Mouse (Mus musculus) hindbrain, embryonic 13.5 days (tissue): ENCODE data around the gene Pax9. TPM values are rescaled to one million over a fixed set of nuclear protein-coding genes. Genes with fewer than 3 reads are reported as not detected.

Experiments used
- ATAC-seq: fragments of 200-750 bp; cut with Nextera tagmentation; 2 replicates; pipeline ENCODE4 v1.8.0; 2017; ENCODE audit warnings: moderate TSS enrichment; ENCODE audit not compliant: low FRiP score
- H3K27ac ChIP-seq: fragments of 300-500 bp; sonication (generic); 2 replicates; pipeline ENCODE4 v1.5.1; 2015; ENCODE audit warnings: inconsistent platforms, mild to moderate bottlenecking, moderate library complexity
- H3K27me3 ChIP-seq: fragments of 300-500 bp; sonication (generic); 2 replicates; pipeline ENCODE4 v1.6.1; 2015; ENCODE audit warnings: mild to moderate bottlenecking, inconsistent platforms
- H3K36me3 ChIP-seq: fragments of 300-500 bp; sonication (generic); 2 replicates; pipeline ENCODE4 v1.6.1; 2015; ENCODE audit warnings: mild to moderate bottlenecking, inconsistent platforms
- H3K4me1 ChIP-seq: fragments of 300-500 bp; sonication (generic); replicated peaks from 2 replicates; pipeline ENCODE4 v1.6.1; 2015; ENCODE audit warnings: inconsistent platforms
- H3K4me2 ChIP-seq: fragments of 300-500 bp; sonication (generic); 2 replicates; pipeline ENCODE4 v1.6.1; 2015; ENCODE audit warnings: inconsistent platforms, mild to moderate bottlenecking, moderate library complexity
- H3K4me3 ChIP-seq: fragments of 300-500 bp; sonication (generic); 2 replicates; pipeline ENCODE4 v1.5.1; 2015; ENCODE audit warnings: mild to moderate bottlenecking, inconsistent platforms
- H3K9ac ChIP-seq: fragments of 300-500 bp; sonication (generic); 2 replicates; pipeline ENCODE4 v1.6.1; 2015; ENCODE audit warnings: mild to moderate bottlenecking, inconsistent platforms
- H3K9me3 ChIP-seq: fragments of 300-500 bp; sonication (generic); 2 replicates; pipeline ENCODE4 v1.6.1; 2016; ENCODE audit warnings: inconsistent platforms
- WGBS: fragments of 180-500 bp; shearing (Covaris S2); methylation state at CpG from one replicate; pipeline ENCODE4 v1.1.7; 2015; 5-methylcytosine and 5-hydroxymethylcytosine counted together
- polyA plus RNA-seq: library from polyadenylated mRNA; unstranded; fragments of >200 nt; fragmentation: Nextera tagmentation; extraction: Ambion mirVana; gene quantifications from 2 replicates; pipeline ENCODE4 v1.2.1, GENCODE M21; 2015

The Pax9 gene
- polyA plus RNA-seq, 1 experiment from 2014 or later: 0.05 TPM

DNA sequence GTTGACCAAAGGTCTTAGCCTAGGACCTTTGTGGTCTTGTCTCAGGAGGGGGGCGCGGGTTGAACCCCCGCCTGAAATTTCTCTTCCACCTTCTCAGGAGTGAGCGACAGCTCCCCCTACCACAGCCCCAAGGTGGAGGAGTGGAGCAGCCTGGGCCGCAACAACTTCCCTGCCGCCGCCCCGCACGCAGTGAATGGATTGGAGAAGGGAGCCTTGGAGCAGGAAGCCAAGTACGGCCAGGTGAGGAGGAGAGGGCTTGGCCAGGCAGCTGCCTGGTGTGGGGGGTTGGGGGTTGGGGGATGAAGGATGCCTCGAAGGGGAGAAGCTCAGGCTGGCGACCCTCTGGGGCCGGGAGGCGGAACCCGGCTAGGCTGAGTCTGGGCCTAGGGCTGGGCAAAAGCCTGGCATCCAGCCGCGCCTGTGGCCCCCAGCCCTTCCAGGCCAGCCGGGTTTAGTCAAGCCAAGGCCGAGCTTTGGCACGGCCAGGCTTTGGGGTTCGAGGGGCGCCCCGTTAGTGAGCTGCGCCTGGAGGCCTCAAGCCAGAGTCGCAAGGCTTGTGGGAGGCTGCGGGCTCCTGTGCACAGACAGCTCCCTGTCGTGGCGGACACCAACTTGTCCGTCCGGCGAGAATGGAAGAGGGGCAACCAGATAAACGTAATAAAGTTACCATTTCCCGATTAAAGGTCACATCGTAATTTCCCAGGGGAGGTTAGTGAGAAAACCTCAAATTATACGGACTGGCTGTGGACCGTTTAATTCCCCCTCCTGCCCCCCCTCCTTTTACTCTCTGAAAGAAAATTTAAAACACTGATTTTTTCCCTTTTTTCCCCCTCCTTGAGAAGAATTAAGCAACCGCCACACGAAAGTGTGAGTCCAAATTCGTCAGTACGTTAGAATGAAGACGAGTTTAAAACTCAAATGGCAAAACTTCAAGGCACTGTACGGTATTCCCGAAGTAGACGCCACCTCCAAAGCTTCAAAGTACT, 8.6 kb downstream of the Pax9 start:
- Histone ChIP-seq H3K4me1 (peaks cover 21% of the 10 kb centered on the region), H3K9ac (no peak overlapping the region), H3K27ac (no peak overlapping the region), H3K9me3 (no peaks in the 10 kb centered on the region), H3K36me3 (no peaks in the 10 kb centered on the region), H3K4me3 (no peak overlapping the region), H3K27me3 (peaks cover 91% of the 10 kb centered on the region), H3K4me2 (no peak overlapping the region)
- ATAC-seq: 0 out of 2 replicates have a peak, but pooled peaks have one; percentile 15
- 2% methylated on average over 44 of the region's 44 CpGs for WGBS

DNA sequence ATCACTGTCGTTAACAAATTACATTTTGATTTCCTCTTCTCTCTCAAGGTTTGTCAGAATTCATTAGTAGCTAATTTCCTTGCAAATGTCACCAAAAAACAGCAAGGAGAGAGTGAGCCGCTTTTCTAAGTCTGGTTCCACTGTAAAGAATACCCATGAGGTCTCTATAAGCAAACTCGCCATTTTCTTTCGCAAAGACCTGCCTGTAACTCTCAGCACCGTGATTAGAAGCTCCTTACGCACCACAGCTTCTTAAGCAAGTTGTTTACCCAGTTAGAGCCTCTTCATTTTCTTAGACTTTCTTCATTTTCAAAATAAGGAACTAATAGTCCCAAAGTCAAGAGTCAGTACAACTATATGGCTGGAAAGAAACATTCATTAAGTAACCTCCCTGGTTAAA, 9.4 kb downstream of the Pax9 start:
- H3K9me3 ChIP-seq: no peaks in the 10 kb centered on the region
- no peak overlapping the region for H3K27ac ChIP-seq
- 7% methylated on average over 6 of the region's 6 CpGs for WGBS
- H3K4me3 ChIP-seq: no peak overlapping the region
- ATAC-seq: no peak
- H3K4me1 ChIP-seq: peaks cover 13% of the 10 kb centered on the region
- H3K36me3 ChIP-seq: no peaks in the 10 kb centered on the region
- no peak overlapping the region for H3K4me2 ChIP-seq
- peaks cover 90% of the 10 kb centered on the region for H3K27me3 ChIP-seq
- no peak overlapping the region for H3K9ac ChIP-seq

DNA sequence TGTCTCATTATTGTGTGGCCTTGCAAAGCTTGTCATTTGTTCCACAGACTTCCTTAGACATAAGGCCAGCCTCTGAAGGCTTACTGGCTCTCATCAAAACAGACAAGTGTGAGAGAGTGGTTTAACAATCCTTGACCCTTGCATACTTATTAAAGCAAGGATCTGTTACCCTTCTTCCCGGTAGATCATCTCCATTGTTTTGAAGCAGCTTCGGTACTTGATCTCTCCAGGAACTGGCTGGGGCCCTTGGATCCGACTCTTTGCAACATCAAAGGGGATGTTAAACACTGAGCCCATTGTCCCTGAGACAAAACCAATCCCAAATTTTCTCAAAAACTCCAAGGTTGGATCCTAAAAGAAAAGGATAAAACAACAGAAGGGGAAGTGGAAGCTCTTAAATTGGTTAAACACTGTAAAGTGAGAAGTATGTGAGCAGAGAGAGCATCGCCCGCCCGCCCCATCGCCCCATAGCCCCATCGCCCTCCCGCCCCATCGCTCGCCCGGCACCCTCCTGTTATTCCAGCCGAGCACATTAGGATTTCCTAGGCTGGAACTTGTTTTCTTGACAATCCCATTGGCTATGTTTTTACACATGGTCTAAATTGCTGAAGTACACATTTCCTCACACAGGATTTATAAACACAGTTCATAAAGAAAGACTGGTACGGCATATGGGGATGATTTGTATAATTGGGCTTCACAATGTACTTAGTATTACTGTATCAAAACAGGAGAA, 26.6 kb downstream of the Pax9 start:
- Histone ChIP-seq H3K9ac (no peak overlapping the region), H3K4me3 (no peak overlapping the region), H3K27ac (no peak overlapping the region), H3K4me2 (no peak overlapping the region), H3K4me1 (no peaks in the 10 kb centered on the region), H3K36me3 (no peaks in the 10 kb centered on the region), H3K9me3 (no peaks in the 10 kb centered on the region), H3K27me3 (peaks cover 45% of the 10 kb centered on the region)
- no peak for ATAC-seq
- 6% methylated on average over 14 of the region's 14 CpGs for WGBS

DNA sequence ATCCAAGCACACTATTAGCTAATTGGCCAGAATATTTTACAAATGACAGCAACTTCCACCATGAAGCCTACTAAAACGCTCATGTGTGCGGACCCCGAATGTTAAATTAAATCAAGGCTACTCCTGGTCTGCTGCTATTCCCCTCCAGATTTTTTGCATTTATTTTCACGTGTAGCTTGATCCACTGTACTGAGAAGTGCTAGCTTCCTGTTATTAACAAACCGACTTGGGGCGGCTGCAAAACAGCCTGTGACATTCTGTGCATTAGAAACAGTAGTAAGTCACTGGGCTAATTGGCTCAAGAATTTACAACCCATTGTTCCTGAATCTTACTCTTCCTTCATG, 27.1 kb downstream of the Pax9 start:
- Histone ChIP-seq H3K27me3 (peaks cover 44% of the 10 kb centered on the region), H3K9ac (no peak overlapping the region), H3K27ac (no peak overlapping the region), H3K4me2 (no peak overlapping the region), H3K9me3 (no peaks in the 10 kb centered on the region), H3K4me1 (no peaks in the 10 kb centered on the region), H3K36me3 (no peaks in the 10 kb centered on the region), H3K4me3 (no peak overlapping the region)
- no peak for ATAC-seq
- 35% methylated on average over 6 of the region's 6 CpGs for WGBS

DNA sequence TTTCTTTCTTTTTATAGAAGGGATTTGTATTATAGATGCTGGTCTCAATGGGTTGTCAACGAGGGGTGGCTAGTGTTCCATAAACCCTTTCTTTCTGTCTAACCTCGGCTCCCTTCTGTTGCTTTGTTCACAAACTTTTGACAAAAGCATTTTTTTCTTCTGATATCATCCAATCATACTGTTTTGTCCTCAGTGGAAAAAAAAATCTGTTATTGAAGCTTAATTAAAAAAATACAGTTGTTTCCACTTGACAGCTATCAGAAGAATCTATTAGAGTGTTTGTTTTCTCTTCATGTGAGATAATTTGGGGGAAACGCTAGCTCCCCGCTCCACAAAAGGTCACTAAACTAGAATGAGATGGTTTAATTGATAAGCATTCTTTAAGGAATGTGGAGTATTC, 36.1 kb downstream of the Pax9 start:
- Histone ChIP-seq H3K4me2 (no peak overlapping the region), H3K9me3 (no peaks in the 10 kb centered on the region)
- WGBS: 55% methylated on average over 4 of the region's 4 CpGs

DNA sequence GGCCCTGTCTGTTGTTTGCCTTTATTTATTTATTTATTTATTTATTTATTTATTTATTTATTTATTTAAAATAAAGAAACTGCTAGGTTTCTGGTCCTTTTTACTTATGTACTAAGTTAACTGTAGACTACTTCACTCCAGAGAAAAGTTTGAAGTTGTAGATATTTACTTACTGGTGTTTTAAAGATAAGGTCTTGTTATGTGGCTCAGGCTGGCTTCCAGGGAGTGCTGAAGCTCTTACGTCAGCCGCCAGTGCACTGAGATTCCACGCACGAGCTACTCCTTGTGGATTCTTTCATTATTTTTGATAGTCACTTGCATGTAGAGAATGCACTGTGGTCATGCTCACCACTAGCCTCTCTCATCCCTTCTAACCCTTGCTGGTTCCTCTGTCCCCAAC, 45.5 kb downstream of the Pax9 start:
- Histone ChIP-seq H3K27ac (no peak overlapping the region), H3K4me1 (no peaks in the 10 kb centered on the region), H3K4me2 (no peak overlapping the region), H3K4me3 (no peak overlapping the region), H3K9ac (no peak overlapping the region), H3K36me3 (no peaks in the 10 kb centered on the region), H3K27me3 (no peaks in the 10 kb centered on the region), H3K9me3 (no peaks in the 10 kb centered on the region)
- 94% methylated on average over 4 of the region's 4 CpGs for WGBS
- ATAC-seq: no peak

More for the DNA sequence above, 36.1 kb downstream of the Pax9 start:
- Histone ChIP-seq H3K27ac (no peak overlapping the region), H3K4me1 (no peaks in the 10 kb centered on the region), H3K36me3 (no peaks in the 10 kb centered on the region), H3K9ac (no peak overlapping the region), H3K4me3 (no peak overlapping the region), H3K27me3 (0 out of 2 replicates have a peak, but pooled peaks cover 3% of the 10 kb centered on the region)
- ATAC-seq: no peak

Other genes starting within 250 kb of the Pax9 start
- 0.31 TPM in 1 of 2 replicates, not detected in the other for gene Nkx2-1, start 154.9 kb upstream of the Pax9 start, polyA plus RNA-seq
- gene Nkx2-9, start 78.5 kb upstream of the Pax9 start, polyA plus RNA-seq: 0.31 TPM in 1 of 2 replicates, not detected in the other